Mouse (Mus musculus): Measurements from ENCODE around the gene Nrtn.

GRCm38 (mm10) chr17:56754271-56755185, 2.8 kb downstream of the Nrtn start:
- TF ChIP-seq POLR2A (IDR thresholded peaks at IDR 0.05; ENCODE audit: insufficient read length, low read depth): no peak
- TF ChIP-seq TCF12 (IDR thresholded peaks at IDR 0.05; ENCODE audit: insufficient read depth, poor library complexity, severe bottlenecking): no peak
